Comparison of ENCODE assay signal across 8 mouse cellular contexts in the genomic region with DNA sequence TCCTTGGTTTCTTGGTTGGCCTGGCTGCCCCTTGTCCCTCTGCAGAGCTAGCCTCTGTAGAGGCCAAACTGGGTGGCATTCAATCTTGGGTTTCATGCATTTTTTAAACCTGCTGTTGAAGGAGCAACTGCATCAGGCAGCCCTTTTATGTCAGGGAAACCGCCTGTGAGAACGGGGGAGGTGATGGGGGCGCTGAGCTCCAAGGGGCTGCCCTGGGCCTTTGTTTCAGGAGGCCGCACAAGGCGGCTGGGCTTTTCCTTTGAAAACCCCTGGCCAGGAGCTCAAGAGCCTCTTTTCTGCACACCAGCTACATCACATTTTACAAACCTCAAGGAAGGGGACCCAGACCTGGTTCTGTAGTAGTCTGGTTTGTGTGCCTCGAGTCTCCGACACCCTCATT. TPM values are rescaled to one million over a fixed set of nuclear protein-coding genes. Genes with fewer than 3 reads are reported as not detected.
DNase-seq lines count a peak whose midpoint lies in the region; ATAC-seq and TF ChIP-seq lines count a peak whose summit lies in the region.

No protein-coding gene starts in this region.

- H3K9ac ChIP-seq in forebrain, embryonic 14.5 days (ENCODE audit: low read length): peak overlapping the region; percentile 37
- H3K9ac ChIP-seq in midbrain, embryonic 11.5 days (ENCODE audit: low read length): peak overlapping the region; percentile 52
- no peak overlapping the region for H3K9ac ChIP-seq in liver, postnatal 0 days (replicated peaks)

- H3K36me3 ChIP-seq in forebrain, embryonic 14.5 days (ENCODE audit: control insufficient read depth, insufficient read depth, low read length): no peaks in the 10 kb centered on the region
- H3K36me3 ChIP-seq in midbrain, embryonic 11.5 days (ENCODE audit: control insufficient read depth, insufficient read depth, low read length): no peaks in the 10 kb centered on the region
- H3K36me3 ChIP-seq in liver, postnatal 0 days (replicated peaks; ENCODE audit: insufficient read depth, low read length): no peaks in the 10 kb centered on the region

- H3K4me3 ChIP-seq in forebrain, embryonic 14.5 days (ENCODE audit: low read depth, low read length): no peak overlapping the region
- no peak overlapping the region for H3K4me3 ChIP-seq in midbrain, embryonic 11.5 days (ENCODE audit: low read depth, low read length)
- no peak overlapping the region for H3K4me3 ChIP-seq in liver, postnatal 0 days (ENCODE audit: low read depth, low read length)
- no peak overlapping the region for H3K4me3 ChIP-seq in left cerebral cortex, adult 2 months

- peak overlapping the region; percentile 24 for H3K4me2 ChIP-seq in forebrain, embryonic 14.5 days (ENCODE audit: low read length)
- peak overlapping the region; percentile 40 for H3K4me2 ChIP-seq in midbrain, embryonic 11.5 days
- H3K4me2 ChIP-seq in liver, postnatal 0 days (ENCODE audit: low read depth, low read length): no peak overlapping the region

- no peaks in the 10 kb centered on the region for H3K9me3 ChIP-seq in forebrain, embryonic 14.5 days (replicated peaks; ENCODE audit: control insufficient read depth, low read length)
- no peaks in the 10 kb centered on the region for H3K9me3 ChIP-seq in midbrain, embryonic 11.5 days (ENCODE audit: control insufficient read depth, low read length)
- H3K9me3 ChIP-seq in liver, postnatal 0 days (ENCODE audit: low read length): no peaks in the 10 kb centered on the region

- peak; percentile 23 to 36 for DNase-seq in kidney, postnatal 4 days
- no peak for DNase-seq in kidney, adult 18-20 months
- DNase-seq in forebrain, embryonic 14.5 days (ENCODE audit: low spot score): peak; percentile 77
- peak; percentile 97 for DNase-seq in midbrain, embryonic 11.5 days (ENCODE audit: low spot score, missing footprints)
- DNase-seq in thymus, postnatal 0 days (ENCODE audit: low spot score): peak; percentile 27
- DNase-seq in liver, postnatal 0 days: no peak
- DNase-seq in gastrocnemius, postnatal 25 days: no peak
- DNase-seq in left cerebral cortex, adult 2 months (ENCODE audit: extremely low spot score in 1 of 2, low spot score in 2 of 2): no peak

- peaks cover 51% of the 10 kb centered on the region for H3K27me3 ChIP-seq in forebrain, embryonic 14.5 days (replicated peaks; ENCODE audit: control insufficient read depth, insufficient read depth, low read length)
- peaks cover 18% of the 10 kb centered on the region for H3K27me3 ChIP-seq in midbrain, embryonic 11.5 days (ENCODE audit: control insufficient read depth, insufficient read depth, low read length)
- H3K27me3 ChIP-seq in liver, postnatal 0 days (ENCODE audit: insufficient read depth, low read length): no peaks in the 10 kb centered on the region

- TF ChIP-seq EP300 in liver, postnatal 0 days (IDR thresholded peaks at IDR 0.05; ENCODE audit: low read depth): no peak

- H3K4me1 ChIP-seq in forebrain, embryonic 14.5 days (ENCODE audit: control insufficient read depth, insufficient read depth, low read length): peaks cover 22% of the 10 kb centered on the region
- H3K4me1 ChIP-seq in midbrain, embryonic 11.5 days (ENCODE audit: control insufficient read depth, insufficient read depth, low read length): peaks cover 40% of the 10 kb centered on the region
- peaks cover 25% of the 10 kb centered on the region for H3K4me1 ChIP-seq in liver, postnatal 0 days (ENCODE audit: insufficient read depth)

- intact Hi-C loops in left cerebral cortex, adult 2 months (cut with DNase I): no loop called here

- peak; percentile 74 for ATAC-seq in forebrain, embryonic 14.5 days
- peak; percentile 80 for ATAC-seq in midbrain, embryonic 11.5 days (ENCODE audit: low FRiP score)
- no peak for ATAC-seq in liver, postnatal 0 days

- no peak for TF ChIP-seq CTCF in liver, postnatal 0 days (IDR thresholded peaks at IDR 0.05; ENCODE audit: low read depth)
- TF ChIP-seq CTCF in left cerebral cortex, adult 2 months (IDR thresholded peaks at IDR 0.05): no peak

- WGBS in forebrain, embryonic 14.5 days: 2% methylated on average over 7 of the region's 7 CpGs
- WGBS in midbrain, embryonic 11.5 days: 3% methylated on average over 7 of the region's 7 CpGs
- 69% methylated on average over 7 of the region's 7 CpGs for WGBS in liver, postnatal 0 days (ENCODE audit: insufficient replicate concordance)

- H3K27ac ChIP-seq in forebrain, embryonic 14.5 days (ENCODE audit: low read depth, low read length): peak overlapping the region; percentile 76
- peak overlapping the region; percentile 90 for H3K27ac ChIP-seq in midbrain, embryonic 11.5 days (ENCODE audit: low read depth, low read length)
- no peak overlapping the region for H3K27ac ChIP-seq in liver, postnatal 0 days (ENCODE audit: low read depth)
- H3K27ac ChIP-seq in left cerebral cortex, adult 2 months: no peak overlapping the region

RNA-seq across cellular contexts. Expression of gene Cd247, which starts 25.6 kb away (rescaled TPM):
- 0.97 and 1.6 TPM in 2 replicates for polyA plus RNA-seq in forebrain, embryonic 14.5 days (2014; fragmentation: Nextera tagmentation; extraction: Ambion mirVana)
- 2.0 and 2.1 TPM in 2 replicates for polyA plus RNA-seq in midbrain, embryonic 11.5 days (2014; fragmentation: Nextera tagmentation; extraction: Ambion mirVana)
- polyA plus RNA-seq in thymus, postnatal 0 days (2015; fragmentation: Nextera tagmentation; extraction: Ambion mirVana): 282 TPM in 2 replicates
- polyA plus RNA-seq in liver, postnatal 0 days (2015; fragmentation: Nextera tagmentation; extraction: Ambion mirVana): 0.13 and 0.43 TPM in 2 replicates
- total RNA-seq in gastrocnemius, postnatal 25 days (2021): under 1 TPM; 0.43 to 0.70 TPM
- not detected for total RNA-seq in left cerebral cortex, adult 2 months (2021)

RNA-seq across cellular contexts. Expression of gene Creg1, which starts 50.6 kb away (rescaled TPM):
- 26.0 and 28.8 TPM in 2 replicates for polyA plus RNA-seq in forebrain, embryonic 14.5 days (2014; fragmentation: Nextera tagmentation; extraction: Ambion mirVana)
- 37.4 and 43.4 TPM in 2 replicates for polyA plus RNA-seq in midbrain, embryonic 11.5 days (2014; fragmentation: Nextera tagmentation; extraction: Ambion mirVana)
- polyA plus RNA-seq in thymus, postnatal 0 days (2015; fragmentation: Nextera tagmentation; extraction: Ambion mirVana): 70.5 and 73.3 TPM in 2 replicates
- 289 and 305 TPM in 2 replicates for polyA plus RNA-seq in liver, postnatal 0 days (2015; fragmentation: Nextera tagmentation; extraction: Ambion mirVana)
- total RNA-seq in gastrocnemius, postnatal 25 days (2021): 10 to 100 TPM; 49.6 to 62.8 TPM
- 10 to 100 TPM; 24.8 to 29.0 TPM for total RNA-seq in left cerebral cortex, adult 2 months (2021)

Comparison
In these comparisons a context has a peak if more than half of its experiments do, and no peak if none do; other contexts are left out.
1. DNase-seq: peak in kidney, postnatal 4 days (2 of 2), forebrain, embryonic 14.5 days (single experiment), midbrain, embryonic 11.5 days (single experiment) and thymus, postnatal 0 days (single experiment); none in kidney, adult 18-20 months (single experiment), liver, postnatal 0 days (single experiment), gastrocnemius, postnatal 25 days (single experiment) and left cerebral cortex, adult 2 months (0 of 2).
2. H3K27ac ChIP-seq: peak in forebrain, embryonic 14.5 days (single experiment) and midbrain, embryonic 11.5 days (single experiment); none in liver, postnatal 0 days (single experiment) and left cerebral cortex, adult 2 months (single experiment).
3. RNA of gene Cd247, which starts 25.6 kb away (polyA plus RNA-seq): 282 TPM in thymus, postnatal 0 days; 2.0 to 2.1 TPM in midbrain, embryonic 11.5 days, 0.97 to 1.6 TPM in forebrain, embryonic 14.5 days and 0.13 to 0.43 TPM in liver, postnatal 0 days; every median in the first group is over 10 times any median in the second.